Mouse (Mus musculus) ovary, postnatal 10 days (tissue): ENCODE data around the gene Capn10.
A peak's percentile ranks its signal among the peaks of the same experiment; 100 is the strongest.
"Not testable (repeated sequence)": the region's sequence is repeated elsewhere in the genome, so short reads cannot be mapped to it uniquely, and the experiment has no call there.

Experiments
- DNase-seq: peaks from one replicate; pipeline ENCODE4 v3.0.0; 2022; ENCODE audit warnings: low spot score

Capn10 gene

DNA sequence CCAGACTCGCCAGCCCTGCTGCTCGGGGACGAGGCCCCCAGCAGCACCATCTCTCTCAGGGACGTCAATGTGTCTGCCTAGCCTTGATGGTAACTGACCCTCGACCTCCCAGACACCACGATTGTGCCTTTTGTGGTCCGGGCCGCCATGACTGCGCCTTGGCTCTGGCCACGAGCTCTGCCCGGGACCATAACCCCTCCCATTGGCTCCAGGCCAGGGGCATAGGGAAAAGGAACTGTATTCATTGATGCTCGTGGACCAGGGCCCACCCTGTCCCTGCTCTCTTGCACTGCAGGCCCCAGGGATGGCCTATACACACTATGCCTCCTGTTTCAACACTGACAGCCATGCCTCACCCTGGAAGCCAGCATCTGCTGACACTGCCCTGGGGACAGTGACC is 14.4 kb upstream of the Capn10 start:
- no peak for DNase-seq

DNA sequence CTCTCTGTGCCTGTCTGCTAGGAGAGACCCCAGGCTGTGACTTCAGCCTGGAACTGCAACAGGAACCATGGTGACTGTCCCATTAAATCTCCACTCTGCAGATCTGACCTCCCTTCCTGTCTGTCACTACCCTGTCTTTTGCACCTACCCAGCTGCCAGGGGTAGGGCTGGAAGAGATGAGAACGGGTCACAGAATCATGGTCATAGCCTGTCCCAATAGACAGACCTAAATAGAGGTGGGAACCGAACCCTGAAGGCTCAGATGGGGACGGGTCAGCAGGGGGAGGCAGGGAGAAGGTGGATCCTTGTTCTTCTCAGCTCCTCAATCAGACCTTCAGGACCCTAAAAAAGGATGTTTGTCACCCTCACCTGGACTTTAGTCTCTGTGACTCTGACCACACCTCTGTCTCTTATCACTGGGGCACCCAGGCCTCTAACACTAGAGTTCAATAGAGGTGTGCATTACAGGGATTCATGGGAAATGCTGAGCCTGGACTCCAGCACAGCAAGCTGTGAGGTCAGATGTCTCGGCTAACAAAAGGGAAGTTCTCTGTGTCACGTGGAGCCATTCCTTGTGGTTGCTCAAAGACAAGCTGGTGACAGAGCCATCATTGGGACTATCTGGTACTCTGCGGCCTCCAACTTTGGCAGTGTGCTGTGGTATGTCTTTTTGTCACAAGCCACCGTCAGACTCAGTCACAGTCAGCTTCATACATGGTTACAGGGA is 13.5 kb upstream of the Capn10 start:
- no peak for DNase-seq

DNA sequence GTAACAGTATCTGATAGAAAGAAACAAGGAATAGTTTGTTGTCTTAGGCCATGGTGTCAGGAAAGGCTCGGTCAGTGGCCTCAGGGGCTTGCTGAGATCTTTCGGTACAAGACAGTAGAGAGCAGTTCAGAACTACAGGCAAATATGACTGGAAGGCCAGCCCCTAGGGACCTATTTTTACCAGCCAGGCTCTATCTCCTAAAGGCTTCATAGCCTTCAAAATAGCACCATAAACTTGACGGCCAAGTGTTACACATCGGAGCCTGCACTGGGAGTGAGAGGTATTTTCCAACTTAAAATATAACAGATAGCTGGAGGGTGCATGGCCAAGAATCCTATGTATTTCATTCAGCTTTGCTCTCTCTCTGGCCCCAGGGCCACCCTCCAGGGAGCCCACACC is 12.7 kb upstream of the Capn10 start:
- no peak for DNase-seq

DNA sequence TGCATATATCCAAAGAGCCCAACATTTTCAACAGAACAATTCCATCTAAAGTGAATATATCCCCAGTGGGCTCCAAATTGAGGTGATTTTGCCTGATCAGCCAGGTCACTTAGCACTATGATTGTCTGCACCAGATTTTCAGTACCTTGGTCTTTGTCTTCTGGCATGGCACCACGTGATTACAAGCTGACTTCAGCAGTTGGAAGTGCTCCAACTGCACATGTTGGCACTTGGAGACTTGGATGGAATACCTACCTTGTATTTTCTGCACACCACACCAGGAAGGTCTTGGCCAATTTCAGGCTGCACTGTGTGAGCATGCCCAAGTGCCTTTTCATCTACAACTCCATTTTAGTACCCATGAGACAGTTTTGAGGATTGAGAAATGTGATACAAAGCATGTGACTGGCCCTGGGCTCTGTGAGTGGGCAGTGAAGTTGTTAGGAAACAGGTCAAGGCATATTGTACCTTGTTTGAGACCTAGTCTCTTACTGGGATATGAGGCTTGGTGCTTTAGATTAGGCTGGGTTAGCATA is 3.9 kb upstream of the Capn10 start:
- no peak for DNase-seq

DNA sequence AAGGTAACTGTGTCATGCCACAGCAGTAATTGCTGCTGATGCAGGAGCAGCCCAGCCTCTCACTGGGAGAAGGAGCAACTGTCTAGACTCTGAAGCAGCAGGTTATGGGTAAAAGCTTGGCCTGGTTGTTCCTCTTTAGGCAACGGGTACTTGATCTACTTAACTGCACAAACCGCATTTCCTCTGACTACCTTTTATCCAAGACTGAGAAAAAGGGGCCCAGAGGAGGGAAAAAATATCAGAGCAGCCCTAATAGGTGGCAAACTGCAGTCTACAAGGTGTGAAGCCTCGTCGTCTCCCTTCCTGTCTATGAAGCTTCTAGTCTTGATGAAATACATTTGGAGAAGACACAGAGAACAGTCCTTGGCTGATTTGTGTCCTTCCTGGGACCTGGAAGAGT is 565 bp upstream of the Capn10 start:
- DNase-seq, result no peak

DNA sequence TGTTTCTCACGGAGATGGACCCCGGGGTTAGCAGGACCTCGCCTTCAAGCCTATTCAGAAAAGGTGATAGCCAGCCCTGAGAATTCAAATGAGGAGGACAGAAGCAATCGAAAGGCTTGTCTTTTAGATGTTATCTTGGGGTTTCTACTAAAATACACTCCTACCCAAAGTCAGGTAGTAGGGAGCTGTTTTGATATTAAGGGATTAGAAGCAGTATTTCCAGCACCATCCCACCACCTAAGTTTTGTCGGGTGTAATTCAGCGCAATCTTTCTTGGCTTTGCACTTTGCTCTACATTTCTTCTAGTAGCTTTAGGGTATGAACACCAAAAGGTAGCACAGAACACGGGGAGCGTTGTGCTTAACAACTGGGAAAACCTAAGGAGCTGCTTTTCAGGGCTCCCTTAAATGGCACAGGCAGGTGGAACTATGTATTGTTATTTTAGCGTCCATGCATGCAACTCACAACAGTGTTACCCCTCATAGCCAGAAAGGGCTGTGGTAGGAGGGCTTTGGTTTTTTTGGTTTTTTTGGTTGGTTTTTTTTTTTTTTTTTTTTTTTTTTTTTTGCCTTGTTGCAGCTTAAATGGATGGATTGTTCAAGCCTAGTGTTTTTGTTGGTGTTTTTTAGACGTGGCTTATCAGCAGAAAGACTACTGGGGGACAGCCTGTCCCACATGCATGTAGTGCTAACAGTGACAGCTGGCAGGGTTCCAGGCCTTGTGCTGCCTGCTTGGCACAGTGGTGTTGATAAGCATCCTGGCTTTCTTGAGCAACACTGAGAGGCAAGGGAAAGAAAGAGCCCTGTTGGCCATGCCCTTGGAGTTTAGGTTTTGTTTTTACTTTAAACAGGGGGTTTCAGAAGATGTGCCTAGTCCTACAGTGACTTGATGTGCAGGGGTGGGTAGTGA is 1.1 kb downstream of the Capn10 start:
- no peak for DNase-seq

DNA sequence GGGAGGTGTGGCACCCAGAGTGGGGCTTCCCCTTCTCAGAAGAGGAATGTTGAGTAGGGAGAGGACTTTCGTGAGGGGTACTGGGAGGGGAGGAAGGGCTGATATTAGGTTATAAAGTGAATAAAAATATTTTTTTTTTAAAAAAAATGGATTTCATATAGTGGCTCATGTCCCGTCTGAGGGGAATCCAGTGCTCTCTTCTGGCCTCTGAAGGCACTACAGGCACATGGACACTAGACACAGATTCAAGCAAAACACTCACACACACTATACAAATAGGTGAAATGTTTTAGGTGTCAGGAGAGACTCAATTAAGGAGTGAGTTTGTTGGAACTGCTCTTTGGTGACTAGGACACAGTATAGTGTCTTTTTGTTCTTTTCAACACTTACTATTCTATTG is 1.8 kb downstream of the Capn10 start:
- DNase-seq, result no peak

DNA sequence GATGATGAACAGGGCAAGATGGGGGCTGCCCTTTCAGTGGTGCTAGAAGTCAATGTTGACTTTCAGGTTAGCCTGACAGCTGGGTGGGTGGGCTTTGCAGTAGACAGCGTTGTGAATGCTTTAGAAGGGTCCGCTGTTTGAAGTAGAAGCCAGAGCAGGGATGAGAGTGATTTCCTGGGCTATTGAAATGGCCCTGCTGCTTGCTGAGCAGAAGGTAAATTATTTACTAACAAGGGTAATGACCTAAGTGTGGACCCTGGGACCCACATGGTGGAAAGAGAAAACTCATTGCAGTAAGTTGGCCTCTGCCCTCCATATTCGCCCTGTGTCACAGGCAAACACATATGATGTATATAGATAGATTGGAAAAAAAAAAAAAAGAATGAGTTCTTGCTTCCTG is 2.3 kb downstream of the Capn10 start:
- DNase-seq, result no peak

DNA sequence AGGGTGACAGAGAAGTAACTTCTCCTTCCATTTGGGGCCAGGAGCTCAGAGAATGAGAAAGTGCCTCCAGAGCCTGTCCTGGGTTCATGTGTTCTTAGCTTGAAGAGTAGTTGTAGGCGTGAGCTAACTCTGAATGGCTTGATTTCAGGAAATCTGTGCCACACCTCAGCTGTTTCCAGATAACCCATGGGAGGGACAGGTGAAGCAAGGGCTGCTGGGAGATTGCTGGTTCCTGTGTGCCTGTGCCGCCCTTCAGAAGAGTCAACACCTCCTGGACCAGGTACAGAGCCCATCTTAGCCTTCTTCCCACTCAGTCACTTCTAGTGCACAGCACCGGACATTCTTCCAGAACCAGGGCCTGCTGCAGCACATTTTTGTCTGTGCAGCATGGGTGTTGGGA is 3.6 kb downstream of the Capn10 start:
- no peak for DNase-seq

DNA sequence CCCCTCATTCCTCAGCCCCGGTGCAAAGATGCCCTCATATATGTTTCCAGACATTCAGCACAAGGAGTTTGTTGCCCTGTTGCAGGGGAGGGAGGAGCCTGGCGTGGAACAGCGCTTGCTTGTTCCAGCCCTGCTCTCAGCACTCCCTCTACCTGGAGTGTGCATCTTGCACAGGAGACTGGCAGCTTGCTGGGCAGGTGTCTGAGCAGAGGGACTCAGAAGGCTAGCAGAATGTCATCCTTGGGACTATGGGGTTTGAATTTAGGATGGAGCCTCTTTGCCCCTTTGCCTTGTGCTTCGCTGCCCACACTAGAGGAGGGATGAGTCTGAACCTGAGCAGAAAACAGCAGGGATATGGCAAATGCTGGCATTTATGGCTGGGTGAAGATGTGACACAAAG is 5.6 kb downstream of the Capn10 start:
- no peak for DNase-seq

DNA sequence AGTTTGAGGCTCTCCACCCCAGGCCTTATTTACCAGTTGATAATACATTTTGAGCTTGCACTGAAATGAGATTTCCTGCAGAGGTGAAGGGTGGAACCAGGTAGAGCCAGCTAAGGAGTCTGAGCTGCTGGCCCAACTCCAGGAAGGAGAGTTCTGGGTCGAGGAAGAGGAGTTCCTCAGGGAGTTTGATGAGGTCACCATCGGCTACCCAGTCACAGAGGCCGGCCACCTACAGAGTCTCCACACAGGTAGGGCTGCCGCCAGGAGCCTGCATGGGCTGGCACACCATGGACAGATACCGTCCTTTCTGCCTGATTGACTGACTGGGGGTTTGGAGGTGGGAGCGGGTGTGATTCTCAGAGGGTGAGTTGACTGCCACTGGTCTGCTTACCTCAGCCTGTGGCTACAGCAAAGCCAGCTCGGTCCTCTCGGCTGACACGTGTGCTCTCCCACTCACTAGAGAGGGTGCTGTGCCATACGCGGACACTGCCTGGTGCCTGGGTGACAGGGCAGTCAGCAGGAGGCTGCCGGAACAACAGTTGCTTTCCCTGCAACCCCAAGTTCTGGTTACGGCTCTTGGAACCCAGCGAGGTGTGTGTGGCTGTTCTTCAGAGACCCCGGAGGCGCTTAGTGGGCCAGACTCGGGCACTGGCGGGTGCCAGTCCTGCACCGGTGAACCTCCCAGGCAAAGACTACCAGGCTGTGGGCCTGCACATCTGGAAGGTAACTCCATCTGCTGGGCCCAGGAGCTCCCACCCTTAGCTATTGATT is 9.2 kb downstream of the Capn10 start:
- DNase-seq, result no peak

DNA sequence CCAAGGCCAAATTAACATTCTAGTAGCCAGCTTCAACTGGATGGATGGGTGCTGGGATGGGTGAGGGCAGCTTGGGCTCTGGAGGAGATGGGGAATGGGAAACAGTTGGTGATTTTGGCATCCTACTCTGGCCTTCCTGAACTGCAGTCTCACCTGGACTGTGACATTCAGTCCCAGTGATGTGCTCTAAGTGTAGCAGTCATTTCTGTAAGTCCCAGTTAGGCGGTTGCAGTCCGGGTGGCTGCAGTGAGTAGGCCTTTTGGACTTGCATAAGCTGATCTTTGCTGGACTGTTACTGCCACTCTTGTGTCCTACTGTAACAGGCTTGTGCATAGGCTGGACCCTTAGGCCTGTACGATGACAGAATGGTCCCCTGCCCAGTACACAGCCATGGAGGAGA is 13.8 kb downstream of the Capn10 start:
- no peak for DNase-seq

DNA sequence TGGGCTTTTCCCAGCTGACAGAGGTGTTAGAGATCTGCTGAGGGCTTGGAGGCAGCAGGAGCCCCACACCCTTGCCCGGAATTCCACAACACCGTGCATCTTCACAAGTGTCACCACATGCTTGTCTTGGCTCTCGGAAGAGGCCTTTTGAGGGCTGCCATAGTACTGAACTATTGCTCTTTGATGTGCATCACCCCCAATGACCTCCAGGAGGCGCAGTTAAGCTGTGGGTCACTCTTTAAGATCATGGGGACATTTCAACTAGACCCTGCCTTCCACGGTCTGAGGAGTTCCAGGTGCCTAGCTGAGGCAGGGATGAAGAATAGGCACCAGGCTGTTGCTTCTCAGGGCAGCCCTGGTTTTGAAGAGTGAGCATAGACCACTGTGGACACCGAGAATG is 15.2 kb downstream of the Capn10 start:
- DNase-seq, result no peak

DNA sequence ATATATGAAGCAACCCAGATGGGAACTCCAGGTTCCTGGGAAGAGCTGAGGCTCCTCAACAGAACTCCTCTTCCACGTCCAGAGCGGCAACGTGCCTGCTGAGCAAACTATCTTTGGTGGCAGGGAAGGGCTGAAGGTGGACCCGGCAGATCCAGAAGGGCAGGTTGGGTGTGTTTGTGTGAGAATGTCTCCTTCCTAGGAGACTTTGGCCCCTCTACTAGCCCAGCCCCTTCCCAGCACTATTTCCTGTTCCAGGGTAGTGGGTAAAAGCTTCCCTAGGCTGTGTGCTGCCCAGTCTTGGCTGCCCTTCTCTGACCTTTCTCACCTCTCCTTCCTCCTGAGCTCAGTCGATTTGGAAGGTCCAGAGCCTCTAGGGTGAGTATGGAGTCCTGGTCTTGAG is 16.4 kb downstream of the Capn10 start, which contains the start of gene Gpr35:
Gene Gpr35, plus strand, starts transcription at position 259 of the 400 bp plus-strand sequence.
- no peak for DNase-seq

DNA sequence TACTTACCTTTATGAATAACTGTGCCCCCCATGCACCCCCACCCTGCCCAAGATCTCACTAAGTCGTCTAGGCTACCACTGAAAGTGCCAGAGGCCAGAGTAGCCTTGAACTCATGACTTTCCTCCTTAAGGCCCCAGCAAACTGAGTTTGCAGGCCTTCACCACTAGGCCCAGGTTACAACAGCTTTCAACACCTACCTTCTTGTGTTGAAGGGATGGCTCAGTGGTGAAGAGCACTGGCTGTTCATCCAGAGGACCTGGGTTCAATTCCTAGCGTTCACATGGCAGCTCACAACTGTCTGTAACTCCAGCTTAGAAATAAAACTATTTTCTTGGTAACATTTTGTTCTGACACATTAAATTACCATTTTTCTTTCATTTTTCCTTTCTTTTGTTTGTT is 19.5 kb downstream of the Capn10 start:
- DNase-seq, result no peak

DNA sequence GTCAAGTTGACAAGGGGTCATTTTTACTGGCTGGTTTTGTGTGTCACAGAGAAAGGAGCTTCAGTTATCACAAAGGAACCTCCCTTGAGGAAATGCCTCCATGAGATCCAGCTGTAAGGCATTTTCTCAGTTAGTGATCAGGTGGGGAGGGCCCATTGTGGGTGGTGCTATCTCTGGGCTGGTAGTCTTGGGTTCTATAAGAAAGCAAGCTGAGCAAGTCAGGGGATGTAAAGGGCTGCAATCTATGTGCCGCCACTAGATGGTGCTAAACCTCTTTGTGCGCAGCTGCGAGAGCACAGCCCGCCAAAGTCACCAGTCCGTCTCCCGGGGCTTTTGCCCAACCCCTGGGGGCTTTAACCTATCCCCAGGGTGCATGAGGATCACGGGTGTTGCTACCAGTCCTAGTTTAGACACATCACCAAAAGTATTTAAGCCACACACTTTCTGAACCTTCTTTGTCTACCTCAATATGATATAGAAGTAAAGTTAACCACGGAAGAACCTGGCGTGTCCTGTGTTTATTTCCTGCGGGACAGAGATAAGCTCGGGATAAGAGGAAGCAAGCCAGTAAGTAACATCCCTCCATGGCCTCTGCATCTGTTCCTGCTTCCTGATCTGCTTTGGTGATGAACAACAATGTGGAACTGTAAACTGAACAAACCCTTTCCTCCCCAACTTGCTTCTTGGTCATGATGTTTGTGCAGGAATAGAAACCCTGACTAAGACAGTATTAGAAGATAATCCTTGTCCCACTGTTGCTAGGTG is 22.6 kb downstream of the Capn10 start:
- DNase-seq, result peak; percentile 49

DNA sequence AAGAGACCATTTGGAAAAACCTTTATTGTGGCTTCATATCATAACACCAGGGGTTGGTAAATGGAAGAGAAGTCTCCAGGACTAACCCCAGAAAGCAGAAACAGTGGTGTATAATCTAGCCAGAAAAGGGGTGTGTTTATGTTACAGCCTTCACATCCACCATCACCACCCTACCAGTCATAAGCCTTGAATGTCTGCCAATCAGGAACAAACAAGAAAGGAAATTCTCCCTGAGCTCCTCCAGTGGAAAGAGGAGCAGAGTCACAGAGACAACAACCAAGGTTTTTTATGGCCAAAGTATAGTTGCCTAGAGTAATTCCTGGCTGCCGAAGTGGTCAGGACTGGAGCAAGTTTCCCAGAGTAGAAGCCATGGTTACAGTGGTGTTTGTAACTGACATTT is 24.8 kb downstream of the Capn10 start:
- no peak for DNase-seq

DNA sequence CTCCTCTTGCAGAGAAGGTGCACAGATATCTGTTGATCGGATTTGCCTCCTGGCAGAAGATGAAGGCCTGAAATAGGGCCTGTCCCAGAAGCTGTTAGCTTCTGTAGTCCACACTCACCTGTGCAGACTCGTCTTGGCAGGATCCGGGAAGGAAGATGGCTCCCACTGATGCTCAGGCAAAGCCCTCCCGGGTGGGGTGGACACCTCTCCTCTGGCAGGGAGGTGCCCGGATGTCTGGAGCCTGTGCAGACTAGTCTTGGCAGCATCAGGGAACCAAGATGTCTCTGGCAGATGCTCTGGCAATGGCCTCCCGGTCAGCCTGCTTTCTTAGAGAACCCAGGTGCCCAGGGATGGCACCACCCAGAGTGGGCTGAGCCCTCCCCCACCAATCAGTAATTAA is 36.6 kb downstream of the Capn10 start:
- DNase-seq, result not testable (repeated sequence)

DNA sequence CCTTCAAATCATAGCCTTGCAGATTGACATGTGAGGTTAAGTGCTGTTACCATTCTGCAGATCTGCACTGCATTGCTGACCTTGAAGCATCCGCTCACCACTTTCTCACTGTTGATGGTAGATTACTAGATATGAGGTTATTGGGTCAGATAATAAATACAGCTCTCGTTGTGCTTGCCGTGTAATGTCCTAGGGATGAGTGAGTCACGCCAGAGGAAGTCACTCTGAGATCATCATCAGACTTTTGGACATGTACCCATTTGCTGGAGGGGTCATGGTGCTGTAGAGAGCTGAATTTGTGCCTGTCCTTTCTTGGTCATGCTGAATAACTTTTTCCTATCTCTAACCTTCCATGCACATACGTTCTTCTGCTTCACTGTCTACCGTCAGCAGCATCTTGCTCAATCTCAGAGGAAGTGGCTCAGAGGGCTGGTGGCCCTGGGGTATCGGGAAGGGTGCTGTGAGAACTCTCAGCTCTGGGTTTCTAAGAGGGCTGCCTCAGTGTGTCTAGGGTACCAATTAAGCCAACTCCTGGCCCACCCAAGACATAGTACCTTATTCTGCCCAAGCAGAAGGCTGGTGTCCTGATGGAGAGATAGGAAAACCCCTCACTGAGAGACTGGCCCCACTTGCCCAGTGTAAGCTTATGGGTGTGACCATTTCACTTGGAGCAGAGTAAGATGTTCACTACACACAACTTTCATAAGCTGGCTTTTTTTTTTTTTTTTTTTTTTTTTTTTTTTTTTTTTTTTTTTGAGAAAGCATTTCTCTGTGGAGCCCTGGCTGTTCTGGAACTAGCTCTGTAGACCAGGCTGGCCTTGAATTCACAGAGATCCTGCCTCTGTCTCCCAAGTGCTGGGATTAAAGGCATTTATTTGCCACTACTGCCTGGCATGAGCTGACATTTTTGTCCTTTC is 38.0 kb downstream of the Capn10 start:
- DNase-seq, result no peak

DNA sequence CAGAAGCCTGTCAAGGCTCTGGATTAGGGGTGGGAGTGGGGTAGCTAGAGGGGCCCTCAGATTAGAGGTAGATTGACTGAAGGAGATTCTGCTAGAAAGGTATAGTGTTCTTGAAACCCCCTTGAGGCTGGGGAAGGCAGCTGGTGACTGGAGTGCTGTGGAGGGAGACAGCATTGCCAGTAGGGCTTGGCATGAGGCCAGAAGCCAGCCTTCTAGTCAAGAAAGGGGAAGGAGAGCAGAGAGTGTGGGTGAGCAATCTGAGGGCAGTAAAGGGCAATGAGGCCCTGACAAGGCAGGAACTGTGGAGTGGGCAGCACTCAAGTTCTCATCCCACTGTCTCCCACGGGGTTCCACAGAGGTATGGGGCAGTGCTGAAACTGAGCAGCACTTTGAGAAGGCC is 38.7 kb downstream of the Capn10 start:
- DNase-seq, result no peak
